Mouse (Mus musculus) liver, postnatal 0 days (tissue): ENCODE measurements at regions not wholly inside any gene's neighbourhood (a gene's known extent, or its start where the extent isn't known, plus 50 kb on each side); places are given as distances from the start of the nearest gene placed in this dataset.

Experiments
- ATAC-seq: fragments of 200-750 bp; cut with Nextera tagmentation; 2 replicates; pipeline ENCODE4 v1.8.0; 2017; ENCODE audit warnings: mild to moderate bottlenecking, moderate library complexity
- DNase-seq: peaks from one replicate; pipeline ENCODE4 v3.0.0-alpha.2; 2016
- H3K27ac ChIP-seq: fragments of 300-500 bp; sonication (generic); 2 replicates; pipeline ENCODE4 v1.5.1; 2014; ENCODE audit warnings: antibody characterized with exemption, moderate library complexity, mild to moderate bottlenecking, low read depth
- H3K27me3 ChIP-seq: fragments of 300-500 bp; sonication (generic); 2 replicates; pipeline ENCODE4 v1.6.1; 2014; ENCODE audit warnings: low read length, control low read depth, mixed read lengths; ENCODE audit not compliant: insufficient read depth
- H3K36me3 ChIP-seq: fragments of 300-500 bp; sonication (generic); replicated peaks from 2 replicates; pipeline ENCODE4 v1.6.1; 2014; ENCODE audit warnings: mild to moderate bottlenecking, control low read depth, low read length, moderate library complexity, mixed read lengths; ENCODE audit not compliant: insufficient read depth
- H3K4me1 ChIP-seq: fragments of 300-500 bp; sonication (generic); 2 replicates; pipeline ENCODE4 v1.6.1; 2014; ENCODE audit warnings: antibody characterized with exemption, mild to moderate bottlenecking, control low read depth; ENCODE audit not compliant: insufficient read depth
- H3K4me2 ChIP-seq: fragments of 300-500 bp; sonication (generic); 2 replicates; pipeline ENCODE4 v1.6.1; 2014; ENCODE audit warnings: low read depth, mild to moderate bottlenecking, low read length, moderate library complexity, mixed read lengths
- H3K4me3 ChIP-seq: fragments of 300-500 bp; sonication (generic); 2 replicates; pipeline ENCODE4 v1.5.1; 2014; ENCODE audit warnings: low read depth, low read length
- H3K9ac ChIP-seq: fragments of 300-500 bp; sonication (generic); replicated peaks from 2 replicates; pipeline ENCODE4 v1.6.1; 2014; ENCODE audit warnings: mild to moderate bottlenecking, moderate library complexity
- H3K9me3 ChIP-seq: fragments of 300-500 bp; sonication (generic); 2 replicates; pipeline ENCODE4 v1.6.1; 2016; ENCODE audit warnings: mild to moderate bottlenecking, control low read depth, low read length, mixed read lengths
- CTCF ChIP-seq: sonication (generic); IDR thresholded peaks from 2 replicates; pipeline ENCODE4 v1.5.1; 2016; ENCODE audit warnings: antibody characterized with exemption, low read depth
- EP300 ChIP-seq: IDR thresholded peaks from 2 replicates; pipeline ENCODE4 v1.6.1; 2016; ENCODE audit warnings: antibody characterized with exemption, low read depth, mild to moderate bottlenecking
- WGBS: fragments of 180-500 bp; shearing (Covaris S2); extraction: QIAGEN DNeasy Blood & Tissue Kit; methylation state at CpG from one replicate; pipeline ENCODE4 v1.1.7; 2014; ENCODE audit not compliant: insufficient replicate concordance; 5-methylcytosine and 5-hydroxymethylcytosine counted together

GRCm38 (mm10) chr8:39695331-39695730 lies 979.5 kb upstream of the Adam24 start:
- Histone ChIP-seq H3K9me3 (no peaks in the 10 kb centered on the region), H3K4me1 (no peaks in the 10 kb centered on the region), H3K27ac (no peak overlapping the region), H3K27me3 (no peaks in the 10 kb centered on the region), H3K36me3 (no peaks in the 10 kb centered on the region), H3K4me3 (no peak overlapping the region), H3K9ac (no peak overlapping the region), H3K4me2 (no peak overlapping the region)
- DNase-seq (no peak), ATAC-seq (no peak)
- TF ChIP-seq EP300 (no peak), CTCF (peak; percentile 23)
- 56% methylated on average over 3 of the region's 3 CpGs for WGBS

DNA sequence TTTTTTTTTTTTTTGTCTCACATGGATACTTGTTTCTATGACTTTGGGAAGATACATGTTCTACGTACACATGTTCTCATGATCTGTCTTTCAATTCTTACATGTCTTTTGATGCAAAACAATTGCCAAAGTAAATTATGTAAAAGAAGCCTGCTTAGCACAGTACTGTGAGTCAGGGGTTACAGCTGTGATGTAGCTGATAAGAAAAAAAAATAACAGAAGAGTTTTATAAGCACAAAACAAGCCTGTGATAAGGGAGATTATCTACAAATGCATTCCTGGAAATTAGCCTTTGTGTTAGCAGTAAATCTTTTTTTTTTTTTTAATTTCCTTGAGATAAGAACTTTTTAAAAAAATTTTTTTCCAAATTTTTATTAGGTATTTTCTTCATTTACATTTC lies 969.0 kb upstream of the Adam24 start:
- no peak overlapping the region for H3K9ac ChIP-seq
- H3K27me3 ChIP-seq: no peaks in the 10 kb centered on the region
- H3K4me2 ChIP-seq: no peak overlapping the region
- H3K4me3 ChIP-seq: no peak overlapping the region
- H3K4me1 ChIP-seq: no peaks in the 10 kb centered on the region
- no peak overlapping the region for H3K27ac ChIP-seq
- H3K9me3 ChIP-seq: no peaks in the 10 kb centered on the region
- TF ChIP-seq EP300: no peak
- no peak for TF ChIP-seq CTCF
- DNase-seq (no peak), ATAC-seq (no peak)
- 73% methylated on average over 1 of the region's 1 CpGs for WGBS
- H3K36me3 ChIP-seq: no peaks in the 10 kb centered on the region

GRCm38 (mm10) chr8:39742377-39742776 lies 932.5 kb upstream of the Adam24 start:
- TF ChIP-seq CTCF (no peak), EP300 (no peak)
- no peaks in the 10 kb centered on the region for H3K27me3 ChIP-seq
- H3K4me3 ChIP-seq: no peak overlapping the region
- no peak overlapping the region for H3K9ac ChIP-seq
- no peaks in the 10 kb centered on the region for H3K4me1 ChIP-seq
- DNase-seq (no peak), ATAC-seq (no peak)
- H3K9me3 ChIP-seq: no peaks in the 10 kb centered on the region
- no peak overlapping the region for H3K4me2 ChIP-seq
- H3K36me3 ChIP-seq: no peaks in the 10 kb centered on the region
- H3K27ac ChIP-seq: no peak overlapping the region

GRCm38 (mm10) chr8:39746225-39746624 lies 928.7 kb upstream of the Adam24 start:
- no peaks in the 10 kb centered on the region for H3K27me3 ChIP-seq
- H3K4me1 ChIP-seq: no peaks in the 10 kb centered on the region
- ATAC-seq (no peak), DNase-seq (no peak)
- no peaks in the 10 kb centered on the region for H3K9me3 ChIP-seq
- no peak overlapping the region for H3K9ac ChIP-seq
- no peaks in the 10 kb centered on the region for H3K36me3 ChIP-seq
- TF ChIP-seq CTCF: no peak
- no peak for TF ChIP-seq EP300
- H3K27ac ChIP-seq: no peak overlapping the region
- 71% methylated on average over 5 of the region's 5 CpGs for WGBS
- H3K4me2 ChIP-seq: no peak overlapping the region
- no peak overlapping the region for H3K4me3 ChIP-seq

GRCm38 (mm10) chr8:39759905-39760304 lies 915.0 kb upstream of the Adam24 start:
- ATAC-seq (no peak), DNase-seq (no peak)
- no peaks in the 10 kb centered on the region for H3K27me3 ChIP-seq
- H3K27ac ChIP-seq: no peak overlapping the region
- no peaks in the 10 kb centered on the region for H3K9me3 ChIP-seq
- no peaks in the 10 kb centered on the region for H3K4me1 ChIP-seq
- H3K36me3 ChIP-seq: no peaks in the 10 kb centered on the region
- no peak overlapping the region for H3K4me3 ChIP-seq
- no peak overlapping the region for H3K4me2 ChIP-seq
- no peak for TF ChIP-seq CTCF
- no peak for TF ChIP-seq EP300
- H3K9ac ChIP-seq: no peak overlapping the region

DNA sequence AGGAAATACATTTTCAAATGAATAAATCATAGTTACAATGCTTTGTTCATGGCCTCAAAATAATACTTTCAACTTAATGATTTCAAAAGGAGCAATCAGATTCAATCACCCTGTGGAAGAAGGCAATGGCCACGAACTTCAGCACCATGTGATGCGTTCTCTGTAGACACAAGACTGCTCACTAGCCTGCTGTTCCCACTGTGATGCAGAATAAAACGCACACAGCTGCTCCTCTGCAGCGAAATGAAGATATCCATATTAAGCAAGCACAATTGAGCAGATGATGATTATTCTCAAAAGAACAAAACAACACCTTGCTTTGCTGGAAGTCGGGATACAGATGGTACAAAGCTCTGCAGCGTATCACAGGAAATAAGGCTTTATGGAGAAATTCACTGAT lies 895.4 kb upstream of the Adam24 start:
- Histone ChIP-seq H3K4me3 (no peak overlapping the region), H3K9me3 (no peaks in the 10 kb centered on the region), H3K27me3 (no peaks in the 10 kb centered on the region), H3K9ac (no peak overlapping the region), H3K27ac (no peak overlapping the region), H3K36me3 (no peaks in the 10 kb centered on the region), H3K4me1 (no peaks in the 10 kb centered on the region), H3K4me2 (no peak overlapping the region)
- ATAC-seq: no peak
- WGBS: 67% methylated on average over 6 of the region's 6 CpGs
- TF ChIP-seq EP300 (no peak), CTCF (no peak)
- no peak for DNase-seq

- no peaks in the 10 kb centered on the region for H3K4me1 ChIP-seq
- no peak overlapping the region for H3K4me3 ChIP-seq
- no peak overlapping the region for H3K4me2 ChIP-seq
- H3K36me3 ChIP-seq: no peaks in the 10 kb centered on the region
- TF ChIP-seq CTCF: no peak
- TF ChIP-seq EP300: no peak
- no peaks in the 10 kb centered on the region for H3K9me3 ChIP-seq
- no peaks in the 10 kb centered on the region for H3K27me3 ChIP-seq
- no peak overlapping the region for H3K9ac ChIP-seq
- no peak for ATAC-seq
- WGBS: 72% methylated on average over 4 of the region's 4 CpGs
- no peak overlapping the region for H3K27ac ChIP-seq
- DNase-seq: no peak
Observed at GRCm38 (mm10) chr8:39780169-39780568, 894.7 kb upstream of the Adam24 start.
